Comparison of ENCODE assay signal across 17 mouse cellular contexts in the genomic region with DNA sequence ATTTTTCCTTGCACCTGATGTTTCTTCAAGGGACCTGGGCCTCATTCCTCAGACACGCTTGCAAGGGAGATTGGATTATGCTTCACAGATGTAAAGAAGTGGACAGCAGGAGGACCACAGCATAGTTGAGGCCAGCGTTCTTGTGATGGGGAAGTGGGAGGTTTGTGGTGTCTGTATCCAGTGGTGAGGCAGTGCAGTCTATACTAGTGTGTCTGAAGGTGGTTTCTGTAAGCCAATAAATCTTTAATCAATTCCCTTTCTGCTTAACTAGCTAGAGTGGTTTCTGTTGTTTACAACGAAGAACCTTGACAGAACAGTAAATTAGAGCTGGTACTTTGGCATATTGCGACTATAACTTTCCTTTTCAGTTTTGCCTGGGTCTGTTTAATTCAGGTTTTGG. TPM values are rescaled to one million over a fixed set of nuclear protein-coding genes. Genes with fewer than 3 reads are reported as not detected.
"Had no signal": no experiment of that assay in that cellular context is flagged by ENCODE, and none has a peak within 500 bp of the region (broad histone marks: within the 10 kb centered on the region; RNA-seq: fewer than 3 reads in every experiment).

No protein-coding gene starts in this region.

- H3K4me3 ChIP-seq: neural tube, embryonic 12.5 days; neural tube, embryonic 13.5 days; stomach, embryonic 15.5 days had no signal

- H3K9me3 ChIP-seq: neural tube, embryonic 12.5 days; neural tube, embryonic 13.5 days; stomach, embryonic 15.5 days had no signal

- DNase-seq: retina, postnatal 1 day; right cerebral cortex, adult 18-20 months; right cerebral cortex, postnatal 14 days; right cerebral cortex, postnatal 25 days; right cerebral cortex, postnatal 4 days; spleen, adult 18-20 months; thymus, adult 18-20 months; thymus, adult 2 months; thymus, postnatal 14 days; thymus, postnatal 25 days; thymus, postnatal 36 days; thymus, postnatal 4 days had no signal

- H3K4me1 ChIP-seq: neural tube, embryonic 12.5 days; neural tube, embryonic 13.5 days; stomach, embryonic 15.5 days had no signal

- H3K9ac ChIP-seq: neural tube, embryonic 12.5 days; neural tube, embryonic 13.5 days; stomach, embryonic 15.5 days had no signal

- H3K27ac ChIP-seq: neural tube, embryonic 12.5 days; neural tube, embryonic 13.5 days; stomach, embryonic 15.5 days; stomach, postnatal 0 days had no signal

- H3K36me3 ChIP-seq: neural tube, embryonic 12.5 days; neural tube, embryonic 13.5 days; stomach, embryonic 15.5 days had no signal

- H3K4me2 ChIP-seq: neural tube, embryonic 12.5 days; neural tube, embryonic 13.5 days; stomach, embryonic 15.5 days had no signal

- H3K27me3 ChIP-seq: neural tube, embryonic 12.5 days; neural tube, embryonic 13.5 days; stomach, embryonic 15.5 days had no signal

RNA-seq across cellular contexts. Expression of a gene that starts 15.6 kb away (rescaled TPM):
- total RNA-seq: neutrophil, adult 5-6 weeks had no signal
